Mouse (Mus musculus) kidney, postnatal 0 days (tissue): ENCODE measurements around the gene Lin7b. TPM values are rescaled to one million over a fixed set of nuclear protein-coding genes. Genes with fewer than 3 reads are reported as not detected.
"Not testable (repeated sequence)": the region's sequence is repeated elsewhere in the genome, so short reads cannot be mapped to it uniquely, and the experiment has no call there.

ENCODE experiments used
- ATAC-seq: fragments of 200-750 bp; cut with Nextera tagmentation; replicated peaks from 2 replicates; pipeline ENCODE4 v1.8.0; 2017; ENCODE audit warnings: low read depth, moderate number of reproducible peaks, moderate TSS enrichment, moderate library complexity; ENCODE audit not compliant: low FRiP score
- DNase-seq: peaks from one replicate; pipeline ENCODE4 v3.0.0-alpha.2; 2016; ENCODE audit warnings: low spot score
- H3K27ac ChIP-seq: fragments of 300-500 bp; sonication (generic); 2 replicates; pipeline ENCODE4 v1.5.1; 2014; ENCODE audit warnings: mild to moderate bottlenecking
- H3K27me3 ChIP-seq: fragments of 300-500 bp; sonication (generic); 2 replicates; pipeline ENCODE4 v1.6.1; 2014; ENCODE audit warnings: low read length, mixed read lengths; ENCODE audit not compliant: insufficient read depth
- H3K36me3 ChIP-seq: fragments of 300-500 bp; sonication (generic); 2 replicates; pipeline ENCODE4 v1.6.1; 2014; ENCODE audit warnings: low read length, mixed read lengths; ENCODE audit not compliant: insufficient read depth
- H3K4me1 ChIP-seq: fragments of 300-500 bp; sonication (generic); replicated peaks from 2 replicates; pipeline ENCODE4 v1.6.1; 2014; ENCODE audit warnings: antibody characterized with exemption, low read length, mixed read lengths; ENCODE audit not compliant: insufficient read depth
- H3K4me2 ChIP-seq: fragments of 300-500 bp; sonication (generic); 2 replicates; pipeline ENCODE4 v1.6.1; 2014; ENCODE audit warnings: mild to moderate bottlenecking, low read length, moderate library complexity, mixed read lengths
- H3K4me3 ChIP-seq: fragments of 300-500 bp; sonication (generic); replicated peaks from 2 replicates; pipeline ENCODE4 v1.5.1; 2014; ENCODE audit warnings: low read depth, low read length
- H3K9ac ChIP-seq: fragments of 300-500 bp; sonication (generic); 2 replicates; pipeline ENCODE4 v1.6.1; 2014; ENCODE audit warnings: low read depth, low read length
- H3K9me3 ChIP-seq: fragments of 300-500 bp; sonication (generic); replicated peaks from 2 replicates; pipeline ENCODE4 v1.6.1; 2016; ENCODE audit warnings: low read length, inconsistent platforms, mixed read lengths
- CTCF ChIP-seq: IDR thresholded peaks from 2 replicates; pipeline ENCODE4 v1.5.1; 2016; ENCODE audit warnings: antibody characterized with exemption, low read depth, mild to moderate bottlenecking, moderate library complexity
- WGBS: fragments of 180-500 bp; shearing (Covaris S2); extraction: QIAGEN DNeasy Blood & Tissue Kit; methylation state at CpG from one replicate; pipeline ENCODE4 v1.1.7; 2014; 5-methylcytosine and 5-hydroxymethylcytosine counted together
- polyA plus RNA-seq: library from polyadenylated mRNA; unstranded; fragments of >200 nt; fragmentation: Nextera tagmentation; extraction: Ambion mirVana; gene quantifications from 2 replicates; pipeline ENCODE4 v1.2.1, GENCODE M21; 2015

Lin7b gene
- polyA plus RNA-seq, 1 experiment from 2014 or later, result 1.2 TPM

DNA sequence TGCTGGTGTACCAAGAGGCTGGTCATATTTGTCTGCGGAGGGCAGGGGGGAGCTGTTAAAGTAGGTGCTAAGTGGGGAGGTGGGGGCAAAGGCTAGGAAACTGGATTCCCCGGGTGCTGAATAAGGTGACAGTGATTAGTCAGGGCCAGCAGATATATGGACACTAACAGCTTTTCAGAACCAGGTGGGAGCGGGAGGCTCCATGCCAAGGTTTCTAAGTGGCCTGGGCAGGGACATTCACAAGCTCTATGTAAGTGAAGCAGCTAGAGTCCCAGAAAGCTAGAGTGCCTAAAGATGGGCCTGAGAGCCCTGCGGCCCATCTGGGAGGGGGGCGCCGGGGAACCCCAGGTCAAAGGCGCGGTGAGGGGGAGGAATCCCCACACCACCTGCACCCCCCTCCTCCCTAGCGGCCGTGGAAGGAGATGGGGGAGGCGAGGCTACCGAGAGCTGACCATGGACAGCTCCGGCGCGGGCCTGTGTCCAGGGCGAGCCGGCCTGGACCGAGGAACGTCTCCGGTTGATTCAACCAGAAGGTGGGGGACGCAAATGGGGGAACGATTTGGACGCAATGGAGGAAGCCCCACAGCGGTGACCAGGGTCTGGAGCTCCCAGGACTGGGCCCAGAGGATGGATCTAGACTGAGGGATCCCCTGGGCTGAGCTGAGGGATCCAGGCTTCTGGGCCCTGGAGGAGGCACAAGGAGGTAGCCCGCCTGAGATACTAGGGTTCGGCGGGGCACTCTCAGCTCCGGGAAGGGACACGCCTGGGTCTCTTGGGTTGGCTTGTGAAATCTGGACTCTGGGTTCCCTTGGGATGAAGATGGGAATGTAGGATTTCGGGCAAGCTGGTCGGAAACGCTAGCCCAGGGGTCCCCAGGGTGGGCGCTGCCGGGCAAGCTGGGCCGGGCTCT, 4.4 kb downstream of the Lin7b start:
- Histone ChIP-seq H3K4me2 (peak overlapping the region; percentile 97), H3K36me3 (no peaks in the 10 kb centered on the region), H3K4me1 (peaks cover 18% of the 10 kb centered on the region), H3K9ac (peak overlapping the region; percentile 52), H3K4me3 (peak overlapping the region; percentile 49), H3K27me3 (peaks cover 24% of the 10 kb centered on the region; the same call in 1 of the 2 replicates), H3K9me3 (no peaks in the 10 kb centered on the region), H3K27ac (no peak overlapping the region)
- DNase-seq (peak; percentile 53), ATAC-seq (no peak)
- WGBS, result 3% methylated on average over 34 of the region's 35 CpGs
- no peak; the same call in 1 of the 2 replicates for TF ChIP-seq CTCF

DNA sequence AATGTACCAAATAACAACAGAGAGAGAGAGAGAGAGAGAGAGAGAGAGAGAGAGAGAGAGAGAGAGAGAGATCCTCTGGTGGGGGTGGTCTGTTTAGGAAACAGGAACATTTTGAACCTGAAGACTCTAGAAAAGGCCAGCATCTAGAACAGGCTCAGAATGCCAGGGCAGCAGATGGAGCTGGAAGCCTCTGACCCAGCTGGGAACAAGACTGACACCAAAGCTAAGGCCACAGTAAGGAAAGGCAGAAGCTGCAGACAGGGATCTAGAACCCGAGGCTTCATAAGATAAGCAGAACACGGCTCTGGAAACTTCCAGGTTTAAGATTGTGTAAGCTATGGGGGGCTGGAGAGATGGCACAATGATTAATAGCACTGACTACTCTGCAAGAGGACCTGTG, 6.4 kb downstream of the Lin7b start:
- Histone ChIP-seq H3K4me2 (no peak overlapping the region), H3K27ac (no peak overlapping the region), H3K9ac (no peak overlapping the region), H3K4me3 (no peak overlapping the region), H3K4me1 (peaks cover 18% of the 10 kb centered on the region), H3K36me3 (no peaks in the 10 kb centered on the region), H3K27me3 (peaks cover 25% of the 10 kb centered on the region; the same call in 1 of the 2 replicates), H3K9me3 (no peaks in the 10 kb centered on the region)
- 83% methylated on average over 2 of the region's 2 CpGs for WGBS
- DNase-seq (no peak), ATAC-seq (no peak)
- no peak for TF ChIP-seq CTCF

DNA sequence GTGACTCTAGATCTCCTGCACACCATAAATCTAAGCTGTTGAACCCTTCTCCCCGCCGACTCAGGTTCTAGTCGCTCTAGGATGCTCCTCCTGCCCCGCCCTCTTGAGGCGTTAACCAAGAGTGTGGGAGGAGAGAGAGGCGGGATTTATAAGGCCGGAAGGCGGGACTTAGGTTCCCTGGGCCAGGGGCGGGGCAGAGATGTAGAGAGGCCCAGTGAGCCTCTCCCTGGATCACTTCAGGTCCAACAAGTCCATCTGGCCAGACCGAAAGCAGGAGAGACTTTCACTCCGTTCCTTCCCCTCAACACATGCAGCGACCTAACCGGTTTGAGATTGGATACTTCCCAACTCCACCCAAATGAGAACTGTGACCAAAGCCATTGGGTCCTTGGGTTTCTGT, 7.6 kb downstream of the Lin7b start:
- Histone ChIP-seq H3K27ac (no peak overlapping the region), H3K27me3 (peaks cover 19% of the 10 kb centered on the region; the same call in 1 of the 2 replicates), H3K36me3 (no peaks in the 10 kb centered on the region), H3K9ac (no peak overlapping the region), H3K4me2 (no peak overlapping the region), H3K4me3 (no peak overlapping the region), H3K4me1 (peaks cover 18% of the 10 kb centered on the region), H3K9me3 (no peaks in the 10 kb centered on the region)
- peak; percentile 77 for DNase-seq
- 4% methylated on average over 13 of the region's 13 CpGs for WGBS
- ATAC-seq, result no peak
- TF ChIP-seq CTCF, result peak; percentile 14; the same call in 1 of the 2 replicates

GRCm38 (mm10) chr7:45361243-45361804, 9.1 kb downstream of the Lin7b start:
- H3K4me2 ChIP-seq, result peak overlapping the region; percentile 75
- H3K27me3 ChIP-seq, result peaks cover 19% of the 10 kb centered on the region; the same call in 1 of the 2 replicates
- H3K9ac ChIP-seq, result no peak overlapping the region
- no peaks in the 10 kb centered on the region for H3K9me3 ChIP-seq
- H3K4me1 ChIP-seq, result peaks cover 11% of the 10 kb centered on the region; the same call in 1 of the 2 replicates
- H3K4me3 ChIP-seq, result peak overlapping the region; percentile 41
- H3K36me3 ChIP-seq, result no peaks in the 10 kb centered on the region
- under 1% methylated on average over 43 of the region's 43 CpGs for WGBS
- DNase-seq (peak; percentile 90), ATAC-seq (peak; percentile 83)
- no peak overlapping the region for H3K27ac ChIP-seq
- TF ChIP-seq CTCF, result no peak

GRCm38 (mm10) chr7:45360404-45361125, 9.8 kb downstream of the Lin7b start:
- no peak for ATAC-seq
- Histone ChIP-seq H3K27me3 (peaks cover 19% of the 10 kb centered on the region; the same call in 1 of the 2 replicates), H3K4me3 (peak overlapping the region; percentile 41; the same call in 1 of the 2 replicates), H3K4me1 (0 out of 2 replicates have a peak, but pooled peaks cover 3% of the 10 kb centered on the region), H3K9ac (no peak overlapping the region), H3K27ac (no peak overlapping the region), H3K36me3 (no peaks in the 10 kb centered on the region), H3K9me3 (no peaks in the 10 kb centered on the region), H3K4me2 (no peak overlapping the region)
- WGBS, result 51% methylated on average over 18 of the region's 18 CpGs
- TF ChIP-seq CTCF, result no peak
- no peak for DNase-seq

- WGBS, result 62% methylated on average over 10 of the region's 11 CpGs
- H3K4me1 ChIP-seq, ATAC-seq, H3K9ac ChIP-seq, H3K36me3 ChIP-seq, DNase-seq, H3K27ac ChIP-seq, H3K9me3 ChIP-seq, H3K4me2 ChIP-seq, H3K4me3 ChIP-seq: not testable (repeated sequence)
- peaks cover 19% of the 10 kb centered on the region; the same call in 1 of the 2 replicates for H3K27me3 ChIP-seq
These were observed 11.3 kb downstream of the Lin7b start for GRCm38 (mm10) chr7:45359081-45359480.
